Mouse (Mus musculus): Measurements from ENCODE around the gene Rassf10.
"Not testable (repeated sequence)": the region's sequence is repeated elsewhere in the genome, so short reads cannot be mapped to it uniquely, and the experiment has no call there.

Gene Rassf10

GRCm38 (mm10) chr7:112953777-112954291, at the start of gene Rassf10:
Rassf10 (plus strand) TSS chr7:112953962.
- peak; percentile 80 to 81 for DNase-seq (ENCODE audit: low spot score in 2 of 2)

GRCm38 (mm10) chr7:112906848-112907247, 46.9 kb upstream of the Rassf10 start:
- DNase-seq (ENCODE audit: low spot score in 2 of 2), result no peak

GRCm38 (mm10) chr7:112907468-112907867, 46.3 kb upstream of the Rassf10 start:
- no peak for DNase-seq (ENCODE audit: low spot score in 2 of 2)

DNA sequence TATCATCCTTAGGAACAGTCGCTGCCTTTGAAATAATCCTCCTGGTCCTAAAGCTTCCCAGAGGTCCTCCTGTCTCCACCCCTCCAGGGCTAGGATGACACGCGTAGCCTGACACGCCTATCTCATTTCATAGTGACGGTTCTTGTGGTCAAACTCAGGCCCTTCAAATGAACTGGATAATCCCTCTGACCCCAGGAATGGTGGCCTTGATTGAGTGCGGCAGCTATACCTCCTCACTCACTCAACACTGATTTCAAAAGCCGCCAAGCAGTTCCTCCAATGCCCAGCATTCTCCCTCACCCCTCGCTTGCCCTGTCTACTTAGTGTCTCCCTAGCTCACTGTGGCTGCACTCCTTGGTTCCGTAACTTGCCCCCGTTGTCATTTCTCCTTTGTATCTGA, 44.6 kb upstream of the Rassf10 start:
- no peak for DNase-seq (ENCODE audit: low spot score in 2 of 2)

DNA sequence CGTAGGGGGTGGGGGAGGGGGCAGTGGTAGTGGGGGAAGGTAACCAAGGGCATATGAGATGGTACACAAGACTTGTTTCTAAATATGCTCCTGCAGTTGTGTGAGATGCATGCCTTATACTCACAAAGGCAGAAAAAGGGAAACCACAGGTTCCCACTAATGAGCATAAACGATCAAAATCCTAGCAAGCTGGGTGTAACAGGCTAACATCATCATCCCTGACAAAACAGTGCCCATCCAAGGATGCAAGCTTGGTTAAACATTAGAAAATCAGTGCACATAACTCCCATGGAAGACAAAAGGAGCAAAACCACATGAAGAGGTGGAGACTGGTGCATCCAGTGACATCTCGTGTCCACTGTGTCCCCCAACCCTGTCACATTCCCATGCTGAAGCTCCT, 40.8 kb upstream of the Rassf10 start:
- DNase-seq (ENCODE audit: low spot score in 2 of 2), result no peak

- no peak for DNase-seq (ENCODE audit: low spot score in 2 of 2)
Measured at GRCm38 (mm10) chr7:112915571-112915970, 38.2 kb upstream of the Rassf10 start.

- peak in 1 of 2 experiments; percentile 20 for DNase-seq (ENCODE audit: low spot score in 2 of 2)
Measured at GRCm38 (mm10) chr7:112917613-112918278, 36.0 kb upstream of the Rassf10 start.

GRCm38 (mm10) chr7:112918279-112918991, 35.3 kb upstream of the Rassf10 start:
- peak; percentile 36 to 39 for DNase-seq (ENCODE audit: low spot score in 2 of 2)

- peak; percentile 16 to 39 for DNase-seq (ENCODE audit: low spot score in 2 of 2)
Measured at GRCm38 (mm10) chr7:112919845-112920244, 33.9 kb upstream of the Rassf10 start.

GRCm38 (mm10) chr7:112922801-112923200, 31.0 kb upstream of the Rassf10 start:
- DNase-seq (ENCODE audit: low spot score in 2 of 2), result no peak

DNA sequence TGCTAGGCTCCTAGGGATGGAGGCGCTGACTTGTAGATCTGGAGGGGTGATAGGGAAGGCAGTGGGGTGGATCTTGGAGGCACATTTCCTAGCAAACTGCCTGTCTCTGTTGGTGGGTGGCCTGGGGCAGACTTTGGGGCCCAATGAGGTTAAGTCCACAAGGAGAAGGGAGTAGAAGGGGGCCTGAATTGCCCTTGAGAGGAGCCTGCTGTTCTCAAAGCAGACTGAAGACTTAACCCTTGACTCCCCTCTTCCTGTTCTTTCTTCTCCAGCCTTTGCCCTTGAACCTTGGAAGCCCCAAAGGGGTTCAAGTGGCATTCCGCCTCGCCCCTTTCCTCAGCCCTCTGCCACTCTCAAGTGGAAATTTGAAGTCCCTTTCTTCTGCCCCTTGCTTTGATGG, 30.1 kb upstream of the Rassf10 start:
- DNase-seq (ENCODE audit: low spot score in 2 of 2), result no peak

- no peak for DNase-seq (ENCODE audit: low spot score in 2 of 2)
Measured at GRCm38 (mm10) chr7:112930669-112931068, 23.1 kb upstream of the Rassf10 start.

- not testable (repeated sequence) for DNase-seq (ENCODE audit: low spot score in 2 of 2)
Measured at GRCm38 (mm10) chr7:112935876-112936275, 17.9 kb upstream of the Rassf10 start.

- no peak for DNase-seq (ENCODE audit: low spot score in 2 of 2)
Measured at GRCm38 (mm10) chr7:112937089-112937488, 16.7 kb upstream of the Rassf10 start.

DNA sequence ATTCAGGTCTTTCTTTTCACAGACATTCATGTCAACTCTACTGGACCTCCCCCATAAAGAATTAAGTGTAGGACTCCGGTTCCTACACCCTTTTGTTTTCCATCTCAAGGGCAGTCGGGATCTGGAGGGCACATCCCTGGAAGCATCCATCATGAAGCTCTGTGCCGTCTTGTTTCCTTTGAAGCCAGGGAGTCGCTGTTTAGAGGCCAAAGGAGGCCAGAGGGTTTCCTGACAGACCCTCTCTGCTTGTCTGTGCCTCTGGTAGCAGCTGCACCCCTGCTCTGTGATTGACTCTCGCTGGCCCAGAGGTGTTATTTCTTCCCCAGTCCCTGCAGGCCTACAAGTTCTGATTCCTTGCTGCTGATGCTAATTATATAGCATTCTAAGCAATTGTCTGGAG, 14.8 kb upstream of the Rassf10 start:
- DNase-seq (ENCODE audit: low spot score in 2 of 2), result no peak

DNA sequence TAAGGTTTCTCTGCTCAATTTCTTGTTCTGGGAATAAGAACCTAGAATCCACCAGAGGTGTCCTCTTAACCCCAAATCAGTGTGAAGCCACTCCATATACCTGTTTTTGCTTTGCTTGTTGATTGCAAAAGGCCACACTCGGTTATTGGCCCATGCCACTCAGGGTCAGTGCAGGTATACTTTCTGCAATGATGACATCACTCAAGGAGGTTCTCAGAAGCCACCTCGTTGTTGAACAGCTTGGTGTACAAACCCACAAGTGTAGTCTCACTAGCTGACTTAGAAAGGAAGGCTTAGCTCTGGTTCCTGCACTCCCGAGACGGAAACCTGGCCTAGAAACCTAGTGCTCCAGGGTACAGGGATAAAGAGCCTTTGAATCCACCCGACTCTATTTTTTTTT, 11.2 kb upstream of the Rassf10 start:
- no peak for DNase-seq (ENCODE audit: low spot score in 2 of 2)

DNA sequence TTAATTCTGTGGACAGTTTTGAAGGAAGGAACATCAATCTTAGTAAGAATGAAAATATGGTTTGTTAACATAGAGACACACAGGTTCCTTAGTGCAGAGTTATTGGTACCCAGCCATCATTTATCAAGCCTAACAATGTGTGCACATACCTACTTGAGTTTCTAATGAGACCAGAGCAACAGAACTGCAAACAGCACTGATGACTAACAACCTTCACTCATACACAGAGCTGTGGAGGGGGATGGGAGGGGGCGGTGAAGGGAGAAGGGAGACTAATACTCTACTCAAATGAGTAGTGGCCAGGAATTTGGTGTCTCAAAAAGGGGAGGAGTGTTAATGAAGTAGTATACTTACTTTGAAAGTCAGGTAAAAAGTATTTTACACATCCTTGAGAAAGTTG, 10.7 kb upstream of the Rassf10 start:
- DNase-seq (ENCODE audit: low spot score in 2 of 2), result no peak

GRCm38 (mm10) chr7:112946706-112947105, 7.1 kb upstream of the Rassf10 start:
- DNase-seq (ENCODE audit: low spot score in 2 of 2), result no peak

DNA sequence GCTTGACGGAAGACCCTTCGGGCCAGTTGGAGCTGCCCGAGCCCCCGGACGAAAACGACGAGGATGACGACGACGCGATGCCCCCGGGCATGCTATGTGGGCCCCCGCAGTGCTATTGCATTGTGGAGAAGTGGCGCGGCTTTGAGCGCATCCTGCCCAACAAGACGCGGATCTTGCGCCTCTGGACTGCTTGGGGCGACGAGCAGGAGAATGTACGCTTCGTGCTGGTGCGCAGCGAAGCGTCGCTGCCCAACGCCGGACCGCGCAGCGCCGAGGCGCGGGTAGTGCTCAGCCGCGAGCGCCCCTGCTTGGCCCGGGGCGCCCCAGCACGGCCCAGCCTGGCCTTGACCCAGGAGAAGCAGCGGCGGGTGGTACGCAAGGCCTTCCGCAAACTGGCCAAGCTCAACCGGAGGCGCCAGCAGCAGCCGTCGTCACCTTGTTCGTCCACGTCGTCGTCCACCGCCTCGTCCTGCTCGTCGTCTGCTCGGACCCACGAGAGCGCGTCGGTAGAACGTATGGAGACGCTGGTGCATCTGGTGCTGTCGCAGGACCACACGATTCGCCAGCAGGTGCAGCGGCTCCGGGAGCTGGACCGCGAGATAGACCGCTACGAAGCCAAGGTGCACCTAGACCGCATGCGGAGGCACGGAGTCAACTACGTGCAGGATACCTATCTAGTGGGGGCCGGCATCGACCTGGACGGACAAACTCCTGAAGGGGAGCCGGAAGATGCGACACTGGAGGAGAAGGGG, 765 bp downstream of the Rassf10 start:
- DNase-seq (ENCODE audit: low spot score in 2 of 2), result peak in 1 of 2 experiments; percentile 3

DNA sequence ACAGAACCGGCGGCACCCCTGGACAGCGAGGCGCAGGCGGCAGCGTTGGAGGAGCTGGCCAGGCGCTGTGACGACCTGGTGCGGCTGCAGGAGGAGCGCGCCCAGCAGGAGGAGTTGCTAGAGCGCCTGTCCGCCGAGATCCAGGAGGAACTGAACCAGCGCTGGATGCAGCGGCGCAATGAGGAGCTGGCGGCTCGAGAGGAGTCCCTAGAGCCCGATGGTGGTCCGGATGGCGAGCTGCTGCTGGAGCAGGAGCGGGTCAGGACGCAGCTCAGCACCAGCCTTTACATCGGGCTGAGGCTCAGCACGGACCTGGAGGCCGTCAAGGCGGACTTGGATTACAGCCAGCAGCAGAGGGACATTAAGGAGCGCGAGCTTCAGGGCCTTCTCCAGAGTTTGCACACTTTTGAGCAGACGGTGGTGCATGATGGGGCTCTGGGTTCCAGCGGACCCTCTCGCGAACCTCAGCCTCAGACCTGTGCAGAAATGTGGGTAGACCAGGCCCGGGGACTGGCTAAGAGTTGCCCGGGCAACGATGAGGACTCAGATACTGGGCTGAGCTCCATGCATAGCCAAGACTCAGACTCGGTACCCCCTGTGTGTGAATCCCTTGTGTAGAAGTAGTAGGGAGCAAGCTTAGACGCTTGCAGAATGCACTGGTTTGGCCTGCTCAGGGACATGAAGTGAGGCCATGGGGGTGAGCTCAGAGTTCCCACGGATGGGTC, 1.5 kb downstream of the Rassf10 start:
- DNase-seq (ENCODE audit: low spot score in 2 of 2), result peak; percentile 17 to 20

GRCm38 (mm10) chr7:112955955-112956354, 2.2 kb downstream of the Rassf10 start:
- DNase-seq (ENCODE audit: low spot score in 2 of 2), result no peak

- peak; percentile 14 to 29 for DNase-seq (ENCODE audit: low spot score in 2 of 2)
Measured at GRCm38 (mm10) chr7:112956961-112957360, 3.2 kb downstream of the Rassf10 start.

Data from heart, adult 9 months (tissue).